Mouse (Mus musculus) E14TG2a.4 (cell line): ENCODE results near the gene Rnf150.
A peak's percentile ranks its signal among the peaks of the same experiment; 100 is the strongest.

Experiments used
- H3K27me3 ChIP-seq: 2 replicates; pipeline ENCODE4 v1.6.1; 2014; ENCODE audit warnings: low read length, control low read depth; ENCODE audit not compliant: insufficient read depth
- H3K36me3 ChIP-seq: 2 replicates; pipeline ENCODE4 v1.6.1; 2014; ENCODE audit warnings: low read length, control low read depth; ENCODE audit not compliant: insufficient read depth
- H3K4me1 ChIP-seq: replicated peaks from 2 replicates; pipeline ENCODE4 v1.6.1; 2014; ENCODE audit warnings: low read depth, low read length, control low read depth
- H3K4me3 ChIP-seq: replicated peaks from 2 replicates; pipeline ENCODE4 v1.5.1; 2014; ENCODE audit warnings: mild to moderate bottlenecking, low read length
- H3K9me3 ChIP-seq: 2 replicates; pipeline ENCODE4 v1.6.1; 2014; ENCODE audit warnings: low read length, control low read depth
- CTCF ChIP-seq: conservative IDR thresholded peaks from 2 replicates; pipeline ENCODE4 v1.5.1; 2014; ENCODE audit warnings: low read length
- NANOG ChIP-seq: IDR thresholded peaks from 2 replicates; pipeline ENCODE4 v1.6.1; 2014; ENCODE audit warnings: borderline replicate concordance, low read length, mixed read lengths
- POU5F1 ChIP-seq: IDR thresholded peaks from 2 replicates; pipeline ENCODE4 v1.6.1; 2014; ENCODE audit warnings: low read length, borderline replicate concordance

The Rnf150 gene

DNA sequence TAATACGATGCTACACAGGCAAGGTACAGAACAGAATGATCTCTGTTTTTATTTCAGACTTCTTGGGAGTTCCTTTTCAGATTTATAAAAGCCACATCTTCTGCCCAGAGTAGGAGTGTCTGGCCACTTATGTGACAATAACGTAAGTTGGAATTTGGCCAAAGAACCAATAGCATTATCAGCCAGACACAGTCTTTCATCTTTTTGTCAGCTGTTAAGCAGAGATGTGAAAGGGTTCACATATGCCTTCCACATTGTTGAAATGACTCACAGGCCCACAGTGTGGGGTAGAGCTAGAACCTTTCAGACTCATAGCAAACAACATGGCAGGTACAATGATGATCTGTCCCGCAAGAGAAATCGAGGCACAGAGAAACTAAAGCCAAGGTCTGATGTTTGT is 16.4 kb upstream of the Rnf150 start:
- no peaks in the 10 kb centered on the region for H3K36me3 ChIP-seq
- no peaks in the 10 kb centered on the region for H3K27me3 ChIP-seq
- H3K4me3 ChIP-seq = no peak overlapping the region
- H3K9me3 ChIP-seq = no peaks in the 10 kb centered on the region
- TF ChIP-seq POU5F1 = no peak
- no peak for TF ChIP-seq NANOG
- TF ChIP-seq CTCF = no peak
- no peaks in the 10 kb centered on the region for H3K4me1 ChIP-seq

- no peak overlapping the region for H3K4me3 ChIP-seq
- no peaks in the 10 kb centered on the region for H3K4me1 ChIP-seq
- TF ChIP-seq NANOG (no peak), POU5F1 (no peak), CTCF (no peak)
- peaks cover 16% of the 10 kb centered on the region for H3K27me3 ChIP-seq
- no peaks in the 10 kb centered on the region for H3K9me3 ChIP-seq
- H3K36me3 ChIP-seq = no peaks in the 10 kb centered on the region
Measured at GRCm38 (mm10) chr8:82858541-82859342, 4.4 kb upstream of the Rnf150 start.

GRCm38 (mm10) chr8:82859343-82859620 is 3.9 kb upstream of the Rnf150 start:
- Histone ChIP-seq H3K4me3 (no peak overlapping the region), H3K4me1 (peaks cover 2% of the 10 kb centered on the region; the same call in 1 of the 2 replicates), H3K36me3 (no peaks in the 10 kb centered on the region), H3K27me3 (peaks cover 21% of the 10 kb centered on the region), H3K9me3 (no peaks in the 10 kb centered on the region)
- TF ChIP-seq NANOG (no peak), CTCF (no peak), POU5F1 (no peak)

DNA sequence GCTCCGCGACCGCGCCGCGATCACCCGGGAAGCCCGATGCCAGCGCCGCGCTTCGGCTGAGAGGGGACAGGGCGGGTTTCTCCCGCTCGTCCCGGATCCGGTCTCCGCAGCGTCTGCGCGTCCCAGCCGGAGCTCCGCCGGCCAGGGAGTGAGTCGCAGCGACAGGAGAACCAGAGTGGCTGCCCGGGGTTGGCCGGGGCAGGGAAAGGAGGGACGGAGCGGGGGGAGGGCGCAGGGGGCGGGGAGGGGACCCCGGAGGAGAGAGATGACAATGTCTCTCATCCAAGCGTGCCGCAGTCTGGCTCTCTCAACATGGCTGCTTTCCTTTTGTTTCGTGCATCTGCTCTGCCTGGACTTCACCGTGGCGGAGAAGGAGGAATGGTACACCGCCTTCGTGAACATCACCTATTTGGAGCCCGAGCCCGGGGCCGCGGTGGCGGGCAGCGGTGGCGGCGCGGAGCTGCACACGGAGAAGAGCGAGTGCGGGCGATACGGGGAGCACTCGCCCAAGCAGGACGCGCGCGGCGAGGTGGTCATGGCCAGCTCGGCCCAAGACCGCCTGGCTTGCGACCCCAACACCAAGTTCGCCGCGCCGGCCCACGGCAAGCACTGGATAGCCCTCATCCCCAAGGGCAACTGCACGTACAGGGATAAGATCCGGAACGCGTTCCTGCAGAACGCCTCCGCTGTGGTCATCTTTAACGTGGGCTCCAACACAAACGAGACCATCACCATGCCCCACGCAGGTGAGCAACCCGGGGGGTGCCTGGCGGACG is 777 bp downstream of the Rnf150 start:
- Histone ChIP-seq H3K36me3 (no peaks in the 10 kb centered on the region), H3K4me3 (peak overlapping the region; percentile 86), H3K4me1 (peaks cover 7% of the 10 kb centered on the region; the same call in 1 of the 2 replicates), H3K27me3 (peaks cover 46% of the 10 kb centered on the region), H3K9me3 (no peaks in the 10 kb centered on the region)
- no peak for TF ChIP-seq POU5F1
- TF ChIP-seq CTCF = no peak
- no peak for TF ChIP-seq NANOG

- Histone ChIP-seq H3K9me3 (no peaks in the 10 kb centered on the region), H3K36me3 (no peaks in the 10 kb centered on the region), H3K27me3 (peaks cover 46% of the 10 kb centered on the region), H3K4me3 (peak overlapping the region; percentile 86), H3K4me1 (peaks cover 7% of the 10 kb centered on the region; the same call in 1 of the 2 replicates)
- TF ChIP-seq NANOG (no peak), POU5F1 (no peak), CTCF (no peak)
Measured at GRCm38 (mm10) chr8:82864521-82864818, 1.3 kb downstream of the Rnf150 start.

DNA sequence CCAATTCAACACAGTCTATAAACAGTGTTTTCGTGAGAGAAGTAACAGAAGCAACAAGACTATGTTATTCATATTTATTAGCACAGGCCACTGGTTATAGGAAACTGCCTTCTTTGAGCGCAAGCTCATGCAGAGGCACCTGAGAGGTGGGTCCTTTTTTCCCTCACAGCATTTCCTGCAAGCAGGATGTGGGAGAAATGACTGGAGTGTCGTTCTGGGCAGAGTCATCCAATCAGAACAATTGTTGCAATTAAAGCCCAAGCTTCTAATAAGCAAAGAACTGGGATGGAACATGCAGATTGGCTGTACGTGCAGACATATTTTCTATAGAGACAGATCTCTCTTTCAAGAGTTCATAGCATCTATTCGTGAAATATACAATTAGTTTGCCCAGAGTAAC is 2.1 kb downstream of the Rnf150 start:
- peaks cover 46% of the 10 kb centered on the region for H3K27me3 ChIP-seq
- peaks cover 7% of the 10 kb centered on the region; the same call in 1 of the 2 replicates for H3K4me1 ChIP-seq
- no peaks in the 10 kb centered on the region for H3K36me3 ChIP-seq
- no peaks in the 10 kb centered on the region for H3K9me3 ChIP-seq
- TF ChIP-seq CTCF (no peak), NANOG (no peak), POU5F1 (no peak)
- H3K4me3 ChIP-seq = no peak overlapping the region

GRCm38 (mm10) chr8:82866251-82866650 is 3.1 kb downstream of the Rnf150 start:
- peaks cover 46% of the 10 kb centered on the region for H3K27me3 ChIP-seq
- H3K4me3 ChIP-seq = no peak overlapping the region
- TF ChIP-seq NANOG (no peak), POU5F1 (no peak)
- H3K36me3 ChIP-seq = no peaks in the 10 kb centered on the region
- no peaks in the 10 kb centered on the region for H3K9me3 ChIP-seq
- peaks cover 7% of the 10 kb centered on the region; the same call in 1 of the 2 replicates for H3K4me1 ChIP-seq

DNA sequence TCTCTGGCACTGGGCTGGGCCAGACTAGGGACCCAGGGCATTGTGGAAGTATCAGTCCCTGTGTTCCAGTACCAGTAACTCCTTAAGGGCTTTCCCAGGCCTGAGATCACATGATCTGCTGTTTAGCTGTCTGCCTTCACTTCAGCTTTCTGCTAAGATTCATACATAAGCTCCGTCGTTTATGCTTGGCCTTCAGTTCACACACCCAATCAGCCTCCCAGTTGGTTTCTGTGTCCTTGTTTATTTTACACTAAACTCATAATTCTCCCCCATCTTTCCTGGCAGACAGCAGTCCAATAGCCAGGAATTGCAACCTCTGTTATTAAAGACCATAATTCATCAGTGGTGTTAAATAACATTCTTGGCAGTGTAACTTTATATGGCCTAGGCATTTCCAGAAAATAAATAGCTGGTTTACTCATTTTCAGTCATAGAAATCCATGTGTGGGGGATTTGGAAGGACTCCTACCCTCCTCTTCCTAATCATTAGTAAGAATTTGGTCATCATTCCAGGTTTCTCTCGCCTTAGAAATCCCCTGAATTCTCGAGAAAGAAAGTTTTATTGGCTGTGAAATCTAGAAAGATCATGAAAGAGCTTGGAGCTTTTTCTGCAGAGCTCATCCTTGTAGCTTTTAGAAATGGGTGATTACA is 7.8 kb downstream of the Rnf150 start:
- no peaks in the 10 kb centered on the region for H3K4me1 ChIP-seq
- no peaks in the 10 kb centered on the region for H3K9me3 ChIP-seq
- no peaks in the 10 kb centered on the region for H3K36me3 ChIP-seq
- no peak overlapping the region for H3K4me3 ChIP-seq
- TF ChIP-seq CTCF (no peak), POU5F1 (no peak), NANOG (no peak)
- peaks cover 9% of the 10 kb centered on the region; the same call in 1 of the 2 replicates for H3K27me3 ChIP-seq
